Mouse (Mus musculus) CH12.LX (cell line): ENCODE results near the gene Fuom. TPM values are rescaled to one million over a fixed set of nuclear protein-coding genes. Genes with fewer than 3 reads are reported as not detected.

Source experiments
- DNase-seq: peaks from one replicate; pipeline ENCODE4 v3.0.0-alpha.2; 2013; ENCODE audit errors: extremely low read depth
- H3K27ac ChIP-seq: 2 replicates; pipeline ENCODE4 v1.5.1; 2012; ENCODE audit warnings: low read depth, mild to moderate bottlenecking, control low read depth, moderate library complexity; ENCODE audit not compliant: insufficient read depth
- H3K27me3 ChIP-seq: replicated peaks from 2 replicates; pipeline ENCODE3; 2012; ENCODE audit warnings: inconsistent platforms
- H3K36me3 ChIP-seq, 2 experiments: replicated peaks in 1 of 2; 2 replicates each; pipeline versions ENCODE3 to v1.6.1; 2012; ENCODE audit warnings: inconsistent platforms in 1 of 2, low read length in 1 of 2, mild to moderate bottlenecking in 1 of 2, mixed read lengths in 1 of 2, moderate library complexity in 1 of 2; ENCODE audit not compliant: control insufficient read depth in 1 of 2, insufficient read depth in 1 of 2
- H3K4me1 ChIP-seq, 2 experiments: 2 replicates each; pipeline ENCODE4 v1.6.1; 2012; ENCODE audit warnings: inconsistent platforms in 1 of 2, moderate library complexity in 1 of 2; ENCODE audit not compliant: insufficient read depth in 2 of 2, control insufficient read depth in 1 of 2
- H3K4me2 ChIP-seq: 2 replicates; pipeline ENCODE4 v1.6.1; 2012; ENCODE audit warnings: low read depth, mild to moderate bottlenecking, control low read depth; ENCODE audit not compliant: poor library complexity, insufficient read depth, severe bottlenecking
- H3K4me3 ChIP-seq, 3 experiments: fragments of 150-350 bp in 1 of 3; sonication (generic) in 1 of 3; replicated peaks in 1 of 3; 2 replicates each; pipeline versions ENCODE3 to v1.5.1; 2011 to 2012; ENCODE audit warnings: low read depth in 2 of 3, low read length in 2 of 3, mild to moderate bottlenecking in 2 of 3, moderate library complexity in 2 of 3, control low read depth in 1 of 3, improper control_type of control experiment in 1 of 3, inconsistent platforms in 1 of 3, mixed read lengths in 1 of 3; ENCODE audit not compliant: poor library complexity in 1 of 3
- H3K79me2 ChIP-seq: replicated peaks from 2 replicates; pipeline ENCODE4 v1.6.1; 2012; ENCODE audit warnings: mild to moderate bottlenecking, moderate library complexity; ENCODE audit not compliant: control insufficient read depth, poor library complexity, insufficient read depth, severe bottlenecking; ENCODE audit errors: extremely low read depth
- H3K9ac ChIP-seq: 2 replicates; pipeline ENCODE4 v1.6.1; 2012; ENCODE audit warnings: low read depth, mild to moderate bottlenecking, control low read depth, moderate library complexity; ENCODE audit not compliant: insufficient read depth
- H3K9me3 ChIP-seq: replicated peaks from 2 replicates; pipeline ENCODE3; 2012; ENCODE audit warnings: low read length, inconsistent platforms, mixed read lengths
- BHLHE40 ChIP-seq: IDR thresholded peaks from 2 replicates; pipeline ENCODE4 v1.6.1; 2011; ENCODE audit warnings: mild to moderate bottlenecking, low read depth, low read length, improper control_type of control experiment
- CHD1 ChIP-seq: IDR thresholded peaks from 2 replicates; pipeline ENCODE4 v1.6.1; 2012; ENCODE audit warnings: low read depth, low read length, improper control_type of control experiment, inconsistent platforms
- EP300 ChIP-seq: IDR thresholded peaks from 2 replicates; pipeline ENCODE4 v1.6.1; 2011; ENCODE audit warnings: low read length, improper control_type of control experiment
- ETS1 ChIP-seq: conservative IDR thresholded peaks from 2 replicates; pipeline ENCODE4 v1.6.1; 2012; ENCODE audit warnings: low read depth, mild to moderate bottlenecking, inconsistent platforms, low read length, improper control_type of control experiment, moderate library complexity
- GABPA ChIP-seq: IDR thresholded peaks from 2 replicates; pipeline ENCODE4 v1.6.1; 2012; ENCODE audit warnings: low read depth, low read length, improper control_type of control experiment, inconsistent platforms; ENCODE audit not compliant: insufficient replicate concordance
- HCFC1 ChIP-seq: IDR thresholded peaks from 2 replicates; pipeline ENCODE4 v1.6.1; 2012; ENCODE audit warnings: low read depth, mild to moderate bottlenecking, inconsistent platforms, low read length, improper control_type of control experiment
- MAFK ChIP-seq: IDR thresholded peaks from 2 replicates; pipeline ENCODE4 v1.6.1; 2011; ENCODE audit warnings: low read length, improper control_type of control experiment; ENCODE audit not compliant: insufficient replicate concordance
- MAX ChIP-seq: IDR thresholded peaks from 2 replicates; pipeline ENCODE4 v1.6.1; 2011; ENCODE audit warnings: low read length, improper control_type of control experiment
- MAZ ChIP-seq: IDR thresholded peaks from 2 replicates; pipeline ENCODE4 v1.6.1; 2012; ENCODE audit warnings: low read depth, mild to moderate bottlenecking, inconsistent platforms, low read length, improper control_type of control experiment, moderate library complexity
- MEF2A ChIP-seq: IDR thresholded peaks from 2 replicates; pipeline ENCODE4 v1.6.1; 2014; ENCODE audit warnings: low read depth, mild to moderate bottlenecking, inconsistent platforms, low read length, improper control_type of control experiment, borderline replicate concordance
- MXI1 ChIP-seq: IDR thresholded peaks from 2 replicates; pipeline ENCODE4 v1.6.1; 2011; ENCODE audit warnings: mild to moderate bottlenecking, low read depth, low read length, improper control_type of control experiment
- NELFE ChIP-seq: IDR thresholded peaks from 2 replicates; pipeline ENCODE4 v1.6.1; 2011; ENCODE audit warnings: low read depth, low read length, improper control_type of control experiment
- POLR2A ChIP-seq: IDR thresholded peaks from 2 replicates; pipeline ENCODE4 v1.6.1; 2011; ENCODE audit warnings: low read depth, mild to moderate bottlenecking, improper control_type of control experiment, low read length
- POLR2AphosphoS2 ChIP-seq: IDR thresholded peaks from 2 replicates; pipeline ENCODE4 v1.6.1; 2011; ENCODE audit warnings: low read depth, low read length, improper control_type of control experiment
- RAD21 ChIP-seq: IDR thresholded peaks from 2 replicates; pipeline ENCODE4 v1.6.1; 2011; ENCODE audit warnings: low read depth, mild to moderate bottlenecking, low read length, improper control_type of control experiment, moderate library complexity
- RCOR1 ChIP-seq: conservative IDR thresholded peaks from 2 replicates; pipeline ENCODE4 v1.6.1; 2012; ENCODE audit warnings: low read depth, mild to moderate bottlenecking, inconsistent platforms, low read length, improper control_type of control experiment
- SMC3 ChIP-seq: IDR thresholded peaks from 2 replicates; pipeline ENCODE4 v1.6.1; 2011; ENCODE audit warnings: low read depth, low read length, improper control_type of control experiment
- TBP ChIP-seq: conservative IDR thresholded peaks from 2 replicates; pipeline ENCODE4 v1.6.1; 2011; ENCODE audit warnings: low read depth, low read length, improper control_type of control experiment
- TCF12 ChIP-seq: IDR thresholded peaks from 2 replicates; pipeline ENCODE4 v1.6.1; 2014; ENCODE audit warnings: low read depth, mild to moderate bottlenecking, inconsistent platforms, low read length, improper control_type of control experiment
- UBTF ChIP-seq: IDR thresholded peaks from 2 replicates; pipeline ENCODE4 v1.6.1; 2012; ENCODE audit warnings: low read depth, mild to moderate bottlenecking, inconsistent platforms, low read length, improper control_type of control experiment, moderate library complexity
- USF1 ChIP-seq: IDR thresholded peaks from 2 replicates; pipeline ENCODE4 v1.6.1; 2014; ENCODE audit warnings: low read depth, mild to moderate bottlenecking, inconsistent platforms, low read length, improper control_type of control experiment
- ZMIZ1 ChIP-seq: IDR thresholded peaks from 2 replicates; pipeline ENCODE4 v1.6.1; 2012; ENCODE audit warnings: low read depth, mild to moderate bottlenecking, inconsistent platforms, low read length, improper control_type of control experiment
- ZNF384 ChIP-seq: IDR thresholded peaks from 2 replicates; pipeline ENCODE4 v1.6.1; 2012; ENCODE audit warnings: low read depth, low read length, improper control_type of control experiment, inconsistent platforms
- dilution Hi-C: fragments of 300-500 bp; cut with MboI; formaldehyde crosslinking; loops from 2 replicates; pipeline ENCODE4 v1.14.3; 2020; ENCODE audit warnings: low sequenced_read_pairs; ENCODE audit not compliant: extremely low pct_unique_long_range_greater_than_20kb, extremely low pct_ligation_motif_present
- in situ Hi-C: fragments of 300-500 bp; cut with MboI; formaldehyde crosslinking; loops from 3 replicates; pipeline ENCODE4 v1.14.3; 2019; ENCODE audit warnings: low sequenced_read_pairs, low pct_ligation_motif_present, low pct_unique_long_range_greater_than_20kb, mixed read lengths
- polyA plus RNA-seq: library from polyadenylated mRNA; unstranded; fragments of >175 nt; gene quantifications from 2 replicates; pipeline ENCODE4 v1.2.1, GENCODE M21; 2012; ENCODE audit warnings: low read depth; ENCODE audit not compliant: insufficient read length
- total RNA-seq, 2 experiments: library from RNA; depleted of rRNA; stranded (reverse); fragments of 300-350 nt in 1 of 2; fragments of >200 nt in 1 of 2; gene quantifications; 2 replicates each; pipeline ENCODE4 v1.2.3; 2012 to 2014

The Fuom gene
- total and polyA plus RNA-seq, 3 experiments, result 0.86 to 1.8 TPM; not detected in 1

DNA sequence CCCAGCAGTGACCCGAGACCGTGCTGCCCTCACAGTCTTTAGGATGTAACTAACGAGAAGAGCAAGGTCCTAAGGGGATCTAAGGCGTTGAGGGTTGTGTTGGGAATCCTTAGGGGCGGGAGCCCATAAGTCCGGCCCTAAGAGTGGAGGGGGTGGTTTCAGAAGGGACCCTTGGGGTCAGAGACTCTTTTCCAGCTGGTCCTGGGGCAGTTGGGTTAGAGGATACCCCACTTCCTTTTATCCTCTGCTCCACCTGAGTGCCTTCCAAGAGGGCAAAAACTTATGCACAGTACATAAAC, 40.5 kb downstream of the Fuom start:
- in situ Hi-C loops, result loop anchor here (10.0 kb wide), 1 partner anchor 157 kb away; no protein-coding TSS in a partner anchor
- Histone ChIP-seq H3K9me3 (peaks cover 2% of the 10 kb centered on the region), H3K79me2 (no peaks in the 10 kb centered on the region), H3K36me3 (no peaks in the 10 kb centered on the region), H3K4me3 (no peak overlapping the region), H3K4me1 (peaks cover 3 to 14% of the 10 kb centered on the region in 2 experiments; a peak in 3 of 4 replicates), H3K27me3 (peaks cover 7% of the 10 kb centered on the region), H3K4me2 (no peak overlapping the region), H3K9ac (no peak overlapping the region), H3K27ac (no peak overlapping the region)
- dilution Hi-C loops, result no loop called here
- TF ChIP-seq RAD21, result no peak
- TF ChIP-seq TBP, result no peak
- TF ChIP-seq CHD1, result no peak
- TF ChIP-seq MXI1, result no peak
- TF ChIP-seq EP300, result no peak
- TF ChIP-seq GABPA, result no peak
- no peak for TF ChIP-seq MEF2A
- TF ChIP-seq USF1, result no peak
- no peak for TF ChIP-seq MAFK
- no peak for TF ChIP-seq SMC3
- DNase-seq, result no peak

DNA sequence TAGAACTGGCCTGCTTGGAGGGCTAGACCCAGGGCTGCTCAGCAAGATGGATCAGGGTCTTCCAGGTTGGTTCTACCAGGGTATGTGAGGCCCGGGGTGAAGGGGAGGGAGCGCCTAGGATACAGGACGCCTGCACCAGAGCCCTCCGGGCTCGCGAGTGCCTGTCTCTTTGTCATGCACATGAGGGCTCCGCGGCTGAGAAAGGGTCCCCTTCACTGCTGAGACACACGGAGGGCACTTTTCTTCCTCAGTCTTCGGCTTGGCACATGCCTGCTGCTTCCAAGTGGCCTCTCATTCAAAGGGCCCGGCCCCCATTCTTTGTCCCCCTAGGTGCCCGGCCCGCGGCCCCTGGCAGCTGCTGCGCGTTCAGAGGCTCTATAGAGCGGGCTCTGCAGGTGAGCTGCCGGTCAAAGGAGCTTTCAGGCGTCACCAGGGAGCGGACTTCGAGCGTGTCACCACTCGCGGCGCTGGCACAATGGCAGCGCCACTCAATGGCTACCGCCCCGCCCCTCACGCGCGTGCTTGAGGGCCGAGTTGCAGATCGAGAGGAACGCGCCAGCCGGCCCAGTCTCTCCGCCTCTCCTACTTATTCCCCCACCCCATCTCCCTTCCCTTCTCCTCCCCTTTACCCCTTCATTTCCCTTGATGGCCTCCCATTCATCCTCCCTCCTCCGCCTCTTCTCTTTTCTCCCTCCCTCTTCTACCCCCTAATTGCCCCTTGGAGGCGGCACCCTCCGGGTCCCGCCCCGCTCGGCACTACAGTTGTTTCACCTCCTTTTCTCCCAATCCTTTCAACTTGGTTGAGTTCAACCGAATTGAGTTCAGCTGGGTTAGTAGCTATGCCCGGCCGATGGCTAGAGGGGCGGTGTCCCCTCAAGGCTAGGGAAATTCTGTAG, 41.1 kb downstream of the Fuom start:
- dilution Hi-C loops, result no loop called here
- no peaks in the 10 kb centered on the region for H3K79me2 ChIP-seq
- TF ChIP-seq BHLHE40 (no peak), RAD21 (no peak), MAZ (no peak), TCF12 (no peak), POLR2A (no peak), NELFE (no peak), MAX (no peak), HCFC1 (no peak), POLR2AphosphoS2 (no peak), ETS1 (no peak), USF1 (no peak), RCOR1 (no peak), MEF2A (no peak), UBTF (no peak), ZMIZ1 (no peak), TBP (no peak), ZNF384 (no peak)
- TF ChIP-seq, all 38 proteins: peak for 0
- H3K27me3 ChIP-seq, result peaks cover 10% of the 10 kb centered on the region
- H3K27ac ChIP-seq, result no peak overlapping the region
- no peak overlapping the region for H3K9ac ChIP-seq
- H3K36me3 ChIP-seq, result no peaks in the 10 kb centered on the region
- in situ Hi-C loops, result loop anchor here (10.0 kb wide), 1 partner anchor 156 kb away; no protein-coding TSS in a partner anchor
- no peaks in the 10 kb centered on the region for H3K9me3 ChIP-seq
- DNase-seq, result no peak
- H3K4me2 ChIP-seq, result no peak overlapping the region
- H3K4me3 ChIP-seq, result no peak overlapping the region
- peaks cover 6 to 18% of the 10 kb centered on the region in 2 experiments; a peak in 3 of 4 replicates for H3K4me1 ChIP-seq
